Mouse (Mus musculus) small intestine, adult 2 months (tissue): ENCODE measurements around the gene Slc38a6.

Experiments used
- CTCF ChIP-seq: fragments of 200-500 bp; IDR thresholded peaks from 2 replicates; pipeline ENCODE4 v1.5.1; 2012; ENCODE audit warnings: low read depth, mild to moderate bottlenecking, control low read depth, inconsistent platforms, low read length, moderate library complexity, mixed read lengths; ENCODE audit not compliant: insufficient replicate concordance, insufficient read length; ENCODE audit errors: extremely low read depth
- POLR2A ChIP-seq: fragments of 200-500 bp; IDR thresholded peaks from 2 replicates; pipeline ENCODE4 v1.6.1; 2012; ENCODE audit warnings: low read depth, mild to moderate bottlenecking, control low read depth, inconsistent platforms, low read length, moderate library complexity

- no peak for TF ChIP-seq CTCF
- TF ChIP-seq POLR2A, result no peak
Measured at GRCm38 (mm10) chr12:73382290-73383178, 96.0 kb downstream of the Slc38a6 start.
